Mouse (Mus musculus): ENCODE data around the gene Tubgcp3. TPM values are rescaled to one million over a fixed set of nuclear protein-coding genes. Genes with fewer than 3 reads are reported as not detected.
"Not testable (repeated sequence)": the region's sequence is repeated elsewhere in the genome, so short reads cannot be mapped to it uniquely, and the experiment has no call there.

The Tubgcp3 gene
- polyA plus RNA-seq, 1 experiment from 2014 or later = 20.9 TPM

DNA sequence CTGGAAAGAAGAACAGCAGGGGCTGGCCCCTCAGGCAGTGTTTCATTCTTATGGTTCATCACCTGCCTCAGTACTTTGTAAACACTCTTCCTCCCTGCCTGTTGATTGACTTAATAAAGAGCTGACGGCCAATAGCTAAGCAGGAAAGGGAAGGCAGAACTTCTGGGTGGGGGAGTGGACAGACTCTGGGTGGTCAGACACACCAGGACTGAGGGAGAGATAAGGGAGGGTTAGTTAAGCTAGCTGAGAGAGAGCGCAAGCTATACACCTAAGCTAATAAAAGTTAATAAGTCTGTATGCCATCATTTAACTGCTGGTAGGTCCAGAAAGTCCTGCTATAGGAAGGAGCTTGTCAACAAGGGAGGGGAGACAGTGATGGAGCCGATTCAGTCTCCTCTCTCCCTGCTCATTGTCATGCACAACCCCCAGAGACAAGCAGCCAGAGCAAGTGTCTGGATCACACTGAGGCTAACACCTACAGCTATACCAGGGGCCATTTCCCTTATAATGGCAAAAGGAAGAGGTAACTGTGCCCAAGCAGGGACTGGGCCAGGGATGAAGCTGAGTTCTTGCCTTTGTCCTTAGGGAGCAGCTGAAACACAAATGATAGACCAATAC is 26.7 kb upstream of the Tubgcp3 start:
- no peaks in the 10 kb centered on the region for H3K9me3 ChIP-seq (ENCODE audit: low read length)
- no peak overlapping the region for H3K9ac ChIP-seq (replicated peaks; ENCODE audit: low read depth)
- TF ChIP-seq CTCF (IDR thresholded peaks at IDR 0.05) (no peak), EP300 (IDR thresholded peaks at IDR 0.05) (no peak)
- H3K27me3 ChIP-seq (replicated peaks; ENCODE audit: insufficient read depth, low read length) = no peaks in the 10 kb centered on the region
- no peak overlapping the region for H3K27ac ChIP-seq (ENCODE audit: low read length)
- H3K4me2 ChIP-seq (replicated peaks; ENCODE audit: low read depth, low read length) = no peak overlapping the region
- DNase-seq (ENCODE audit: low spot score) (no peak), ATAC-seq (no peak)
- H3K4me3 ChIP-seq (ENCODE audit: low read depth, low read length) = no peak overlapping the region
- no peaks in the 10 kb centered on the region for H3K36me3 ChIP-seq (ENCODE audit: insufficient read depth, low read length)
- H3K4me1 ChIP-seq (ENCODE audit: insufficient read depth, low read depth, low read length) = no peaks in the 10 kb centered on the region
- 25% methylated on average over 3 of the region's 3 CpGs for WGBS

DNA sequence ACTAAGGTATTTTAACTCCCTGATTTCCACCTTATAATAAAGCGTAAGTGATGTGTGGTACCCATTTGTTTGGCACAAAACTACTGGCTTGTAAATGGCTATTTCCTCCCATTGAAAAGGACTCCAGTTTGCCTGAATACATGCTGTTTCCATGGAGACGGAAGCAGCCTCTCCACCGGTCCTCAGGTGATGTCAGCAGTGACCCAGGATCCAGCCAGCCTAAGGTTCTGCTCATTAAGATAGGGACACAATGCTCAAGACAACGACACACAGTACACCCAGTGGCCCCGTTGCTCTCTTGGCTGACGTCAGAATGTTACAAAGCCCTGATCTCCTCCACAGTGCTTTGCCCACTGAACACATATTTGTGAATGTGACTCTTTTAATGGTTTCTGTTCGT is 16.8 kb upstream of the Tubgcp3 start:
- TF ChIP-seq EP300 (IDR thresholded peaks at IDR 0.05) (no peak), CTCF (IDR thresholded peaks at IDR 0.05) (no peak)
- WGBS = 47% methylated on average over 7 of the region's 7 CpGs
- Histone ChIP-seq H3K4me1 (ENCODE audit: insufficient read depth, low read depth, low read length) (no peaks in the 10 kb centered on the region), H3K9me3 (ENCODE audit: low read length) (no peaks in the 10 kb centered on the region), H3K36me3 (ENCODE audit: insufficient read depth, low read length) (no peaks in the 10 kb centered on the region), H3K4me2 (replicated peaks; ENCODE audit: low read depth, low read length) (no peak overlapping the region), H3K9ac (replicated peaks; ENCODE audit: low read depth) (no peak overlapping the region), H3K4me3 (ENCODE audit: low read depth, low read length) (no peak overlapping the region), H3K27ac (ENCODE audit: low read length) (no peak overlapping the region), H3K27me3 (replicated peaks; ENCODE audit: insufficient read depth, low read length) (no peaks in the 10 kb centered on the region)
- no peak for ATAC-seq
- DNase-seq (ENCODE audit: low spot score) = no peak

DNA sequence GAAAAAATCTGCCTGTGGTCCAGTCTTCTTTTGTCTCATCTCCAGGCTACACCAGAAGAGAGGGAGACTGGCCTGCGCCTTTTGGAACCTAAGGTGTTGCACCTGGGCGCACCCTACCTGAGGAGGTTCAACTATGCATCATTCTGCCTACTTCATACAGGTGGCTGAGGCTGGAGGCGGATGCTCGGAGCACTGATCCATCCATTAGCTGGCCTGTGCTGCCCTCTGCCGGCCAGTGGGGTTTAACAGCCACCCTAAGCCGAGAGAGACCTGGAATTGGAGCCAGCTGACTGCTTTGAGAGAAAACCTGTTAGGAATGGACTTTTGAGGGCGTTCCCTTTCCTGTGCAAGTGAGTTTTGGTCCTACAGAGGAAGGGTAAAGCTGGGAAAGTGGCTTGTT is 5.5 kb upstream of the Tubgcp3 start:
- no peak overlapping the region for H3K4me3 ChIP-seq (ENCODE audit: low read depth, low read length)
- H3K36me3 ChIP-seq (ENCODE audit: insufficient read depth, low read length) = no peaks in the 10 kb centered on the region
- H3K4me1 ChIP-seq (ENCODE audit: insufficient read depth, low read depth, low read length) = no peaks in the 10 kb centered on the region
- no peak overlapping the region for H3K9ac ChIP-seq (replicated peaks; ENCODE audit: low read depth)
- H3K27me3 ChIP-seq (replicated peaks; ENCODE audit: insufficient read depth, low read length) = no peaks in the 10 kb centered on the region; the same call in 1 of the 2 replicates
- ATAC-seq (peak; percentile 95), DNase-seq (ENCODE audit: low spot score) (peak; percentile 88)
- H3K9me3 ChIP-seq (ENCODE audit: low read length) = no peaks in the 10 kb centered on the region
- no peak for TF ChIP-seq EP300 (IDR thresholded peaks at IDR 0.05)
- TF ChIP-seq CTCF (IDR thresholded peaks at IDR 0.05) = peak; percentile 95
- no peak overlapping the region for H3K27ac ChIP-seq (ENCODE audit: low read length)
- H3K4me2 ChIP-seq (replicated peaks; ENCODE audit: low read depth, low read length) = no peak overlapping the region
- WGBS = 4% methylated on average over 7 of the region's 7 CpGs

GRCm38 (mm10) chr8:12671473-12672055 is 484 bp downstream of the Tubgcp3 start:
- TF ChIP-seq EP300 (IDR thresholded peaks at IDR 0.05) (no peak), CTCF (IDR thresholded peaks at IDR 0.05) (no peak)
- Histone ChIP-seq H3K4me1 (ENCODE audit: insufficient read depth, low read depth, low read length) (0 out of 2 replicates have a peak, but pooled peaks cover 3% of the 10 kb centered on the region), H3K27ac (ENCODE audit: low read length) (peak overlapping the region; percentile 71), H3K4me3 (ENCODE audit: low read depth, low read length) (peak overlapping the region; percentile 87), H3K4me2 (replicated peaks; ENCODE audit: low read depth, low read length) (peak overlapping the region; percentile 70), H3K36me3 (ENCODE audit: insufficient read depth, low read length) (no peaks in the 10 kb centered on the region), H3K9ac (replicated peaks; ENCODE audit: low read depth) (peak overlapping the region; percentile 88), H3K9me3 (ENCODE audit: low read length) (no peaks in the 10 kb centered on the region), H3K27me3 (replicated peaks; ENCODE audit: insufficient read depth, low read length) (no peaks in the 10 kb centered on the region; the same call in 1 of the 2 replicates)
- DNase-seq (ENCODE audit: low spot score) (no peak), ATAC-seq (peak; percentile 64)
- WGBS = under 1% methylated on average over 37 of the region's 38 CpGs

DNA sequence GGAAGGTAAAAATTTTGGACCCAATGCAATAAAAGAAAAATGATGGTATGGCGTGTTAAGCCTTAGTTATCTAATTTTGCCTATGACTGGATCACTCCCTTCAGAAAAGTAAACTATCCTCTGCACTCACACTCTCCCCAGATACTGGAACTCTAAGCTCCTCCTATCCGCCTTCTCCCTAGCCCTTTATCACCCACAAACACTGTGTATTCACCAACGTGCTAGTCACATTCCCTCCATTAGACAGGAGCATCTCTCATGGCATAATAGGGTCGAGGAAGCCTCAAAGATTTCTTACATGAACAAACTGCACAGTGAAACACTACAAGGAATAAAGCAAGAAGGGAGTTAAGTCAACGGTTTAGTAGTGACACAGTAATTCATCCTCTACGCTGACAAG is 1.1 kb downstream of the Tubgcp3 start:
- 22% methylated on average over 6 of the region's 6 CpGs for WGBS
- H3K27me3 ChIP-seq (replicated peaks; ENCODE audit: insufficient read depth, low read length) = no peaks in the 10 kb centered on the region; the same call in 1 of the 2 replicates
- no peaks in the 10 kb centered on the region for H3K9me3 ChIP-seq (ENCODE audit: low read length)
- no peak for TF ChIP-seq CTCF (IDR thresholded peaks at IDR 0.05)
- TF ChIP-seq EP300 (IDR thresholded peaks at IDR 0.05) = no peak
- no peak for DNase-seq (ENCODE audit: low spot score)
- H3K4me1 ChIP-seq (ENCODE audit: insufficient read depth, low read depth, low read length) = 0 out of 2 replicates have a peak, but pooled peaks cover 3% of the 10 kb centered on the region
- H3K4me2 ChIP-seq (replicated peaks; ENCODE audit: low read depth, low read length) = peak overlapping the region; percentile 70
- 0 out of 2 replicates have a peak overlapping the region, but pooled peaks have one; percentile 87 for H3K4me3 ChIP-seq (ENCODE audit: low read depth, low read length)
- no peak overlapping the region; the same call in 1 of the 2 replicates for H3K9ac ChIP-seq (replicated peaks; ENCODE audit: low read depth)
- ATAC-seq = no peak
- no peaks in the 10 kb centered on the region for H3K36me3 ChIP-seq (ENCODE audit: insufficient read depth, low read length)
- no peak overlapping the region for H3K27ac ChIP-seq (ENCODE audit: low read length)

- no peak overlapping the region for H3K27ac ChIP-seq (ENCODE audit: low read length)
- WGBS = 78% methylated on average over 6 of the region's 6 CpGs
These were observed 3.2 kb downstream of the Tubgcp3 start for GRCm38 (mm10) chr8:12668832-12669231.

DNA sequence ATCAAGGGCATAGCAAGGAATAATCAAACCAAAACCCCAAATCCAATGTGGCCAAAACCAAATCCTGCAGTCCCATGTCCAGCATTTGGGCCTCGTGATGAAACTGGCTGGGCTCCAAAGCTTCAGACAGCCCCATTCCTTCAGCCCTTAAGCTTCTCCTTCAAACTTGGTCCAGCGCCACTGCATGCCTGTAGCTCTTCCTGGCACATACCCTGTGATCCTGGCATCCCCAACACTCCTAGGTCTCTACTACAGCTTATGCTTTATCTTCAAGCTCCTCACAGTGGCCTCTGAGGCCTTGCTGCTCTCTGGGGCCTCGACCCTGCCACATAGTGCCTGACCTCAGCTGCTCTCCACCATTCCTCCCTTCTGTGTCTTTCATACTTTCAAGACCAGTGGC is 5.5 kb downstream of the Tubgcp3 start:
- not testable (repeated sequence) for DNase-seq (ENCODE audit: low spot score); H3K27ac ChIP-seq (ENCODE audit: low read length); H3K4me3 ChIP-seq (ENCODE audit: low read depth, low read length); H3K9ac ChIP-seq (replicated peaks; ENCODE audit: low read depth); ATAC-seq; H3K27me3 ChIP-seq (replicated peaks; ENCODE audit: insufficient read depth, low read length); H3K9me3 ChIP-seq (ENCODE audit: low read length); H3K4me1 ChIP-seq (ENCODE audit: insufficient read depth, low read depth, low read length); H3K4me2 ChIP-seq (replicated peaks; ENCODE audit: low read depth, low read length); H3K36me3 ChIP-seq (ENCODE audit: insufficient read depth, low read length)
- 54% methylated on average over 3 of the region's 3 CpGs for WGBS

More at GRCm38 (mm10) chr8:12668832-12669231, 3.2 kb downstream of the Tubgcp3 start:
- Histone ChIP-seq H3K4me1 (ENCODE audit: insufficient read depth, low read depth, low read length) (0 out of 2 replicates have a peak, but pooled peaks cover 3% of the 10 kb centered on the region), H3K9ac (replicated peaks; ENCODE audit: low read depth) (no peak overlapping the region), H3K9me3 (ENCODE audit: low read length) (no peaks in the 10 kb centered on the region), H3K36me3 (ENCODE audit: insufficient read depth, low read length) (no peaks in the 10 kb centered on the region), H3K4me2 (replicated peaks; ENCODE audit: low read depth, low read length) (no peak overlapping the region), H3K4me3 (ENCODE audit: low read depth, low read length) (no peak overlapping the region), H3K27me3 (replicated peaks; ENCODE audit: insufficient read depth, low read length) (no peaks in the 10 kb centered on the region; the same call in 1 of the 2 replicates)
- TF ChIP-seq CTCF (IDR thresholded peaks at IDR 0.05) (peak; percentile 24; the same call in 1 of the 2 replicates), EP300 (IDR thresholded peaks at IDR 0.05) (no peak)
- ATAC-seq (no peak), DNase-seq (ENCODE audit: low spot score) (no peak)

Data from lung, postnatal 0 days (tissue).